Mouse (Mus musculus) hindbrain, embryonic 16.5 days (tissue): Measurements from ENCODE around the gene Gas2l2. TPM values are rescaled to one million over a fixed set of nuclear protein-coding genes. Genes with fewer than 3 reads are reported as not detected.

Source experiments
- ATAC-seq: fragments of 200-750 bp; cut with Nextera tagmentation; 2 replicates; pipeline ENCODE4 v1.8.0; 2017; ENCODE audit warnings: moderate TSS enrichment, moderate library complexity
- H3K27ac ChIP-seq: fragments of 300-500 bp; sonication (generic); 2 replicates; pipeline ENCODE4 v1.5.1; 2014; ENCODE audit warnings: low read depth, mild to moderate bottlenecking, control low read depth, low read length, moderate library complexity
- H3K27me3 ChIP-seq: fragments of 300-500 bp; sonication (generic); replicated peaks from 2 replicates; pipeline ENCODE4 v1.6.1; 2014; ENCODE audit warnings: low read length; ENCODE audit not compliant: control insufficient read depth, insufficient read depth
- H3K36me3 ChIP-seq: fragments of 300-500 bp; sonication (generic); 2 replicates; pipeline ENCODE4 v1.6.1; 2014; ENCODE audit warnings: mild to moderate bottlenecking, low read length, moderate library complexity, mixed read lengths; ENCODE audit not compliant: control insufficient read depth, insufficient read depth
- H3K4me1 ChIP-seq: fragments of 300-500 bp; sonication (generic); 2 replicates; pipeline ENCODE4 v1.6.1; 2014; ENCODE audit warnings: low read depth, low read length; ENCODE audit not compliant: control insufficient read depth, insufficient read depth
- H3K4me2 ChIP-seq: fragments of 300-500 bp; sonication (generic); 2 replicates; pipeline ENCODE4 v1.6.1; 2014; ENCODE audit warnings: mild to moderate bottlenecking, low read length, control low read depth, moderate library complexity
- H3K4me3 ChIP-seq: fragments of 300-500 bp; sonication (generic); 2 replicates; pipeline ENCODE4 v1.5.1; 2014; ENCODE audit warnings: mild to moderate bottlenecking, low read length, control low read depth, moderate library complexity
- H3K9ac ChIP-seq: fragments of 300-500 bp; sonication (generic); 2 replicates; pipeline ENCODE4 v1.6.1; 2014; ENCODE audit warnings: low read depth, mild to moderate bottlenecking, control low read depth, low read length, moderate library complexity
- H3K9me3 ChIP-seq: fragments of 300-500 bp; sonication (generic); 2 replicates; pipeline ENCODE4 v1.6.1; 2014; ENCODE audit warnings: mild to moderate bottlenecking, low read length, moderate library complexity; ENCODE audit not compliant: control insufficient read depth
- WGBS: fragments of 180-500 bp; shearing (Covaris S2); extraction: QIAGEN DNeasy Blood & Tissue Kit; methylation state at CpG from one replicate; pipeline ENCODE4 v1.1.7; 2014; 5-methylcytosine and 5-hydroxymethylcytosine counted together
- polyA plus RNA-seq: library from polyadenylated mRNA; unstranded; fragments of >200 nt; fragmentation: Nextera tagmentation; extraction: Ambion mirVana; gene quantifications from 2 replicates; pipeline ENCODE4 v1.2.1, GENCODE M21; 2015

Gene Gas2l2
- 0.92 and 1.2 TPM in 2 replicates for polyA plus RNA-seq

- ATAC-seq: no peak
- WGBS: 58% methylated on average over 5 of the region's 5 CpGs
- Histone ChIP-seq H3K4me1 (no peaks in the 10 kb centered on the region), H3K4me3 (no peak within 1 kb of the TSS), H3K9me3 (no peaks in the 10 kb centered on the region), H3K27ac (no peak within 1 kb of the TSS), H3K36me3 (no peaks in the 10 kb centered on the region), H3K4me2 (peak within 1 kb of the TSS; percentile 5), H3K9ac (no peak within 1 kb of the TSS), H3K27me3 (peaks cover 12% of the 10 kb centered on the region)
Measured at GRCm38 (mm10) chr11:83429355-83429754, at the start of gene Gas2l2. TSS of gene Gas2l2 (minus strand) at chr11:83429455.

- peaks cover 20% of the 10 kb centered on the region for H3K4me1 ChIP-seq
- H3K4me3 ChIP-seq: peak overlapping the region; percentile 88
- no peaks in the 10 kb centered on the region; the same call in 1 of the 2 replicates for H3K27me3 ChIP-seq
- H3K9me3 ChIP-seq: no peaks in the 10 kb centered on the region
- H3K4me2 ChIP-seq: peak overlapping the region; percentile 88
- under 1% methylated on average over 45 of the region's 52 CpGs for WGBS
- peak overlapping the region; percentile 99 for H3K27ac ChIP-seq
- peak overlapping the region; percentile 95 for H3K9ac ChIP-seq
- 0 out of 2 replicates have a peak, but pooled peaks cover 3% of the 10 kb centered on the region for H3K36me3 ChIP-seq
- ATAC-seq: peak; percentile 89
Measured at GRCm38 (mm10) chr11:83473235-83474016, 44.2 kb upstream of the Gas2l2 start.

GRCm38 (mm10) chr11:83472324-83473234 lies 43.3 kb upstream of the Gas2l2 start, which contains the start of gene Taf15:
TSS of gene Taf15 (plus strand) at chr11:83473086.
- WGBS: under 1% methylated on average over 64 of the region's 66 CpGs
- Histone ChIP-seq H3K36me3 (0 out of 2 replicates have a peak, but pooled peaks cover 3% of the 10 kb centered on the region), H3K4me2 (peak within 1 kb of the TSS; percentile 88), H3K4me1 (peaks cover 20% of the 10 kb centered on the region), H3K9ac (peak within 1 kb of the TSS; percentile 95), H3K27ac (peak within 1 kb of the TSS; percentile 99), H3K4me3 (peak within 1 kb of the TSS; percentile 88), H3K9me3 (no peaks in the 10 kb centered on the region), H3K27me3 (no peaks in the 10 kb centered on the region; the same call in 1 of the 2 replicates)
- peak; percentile 99 for ATAC-seq

DNA sequence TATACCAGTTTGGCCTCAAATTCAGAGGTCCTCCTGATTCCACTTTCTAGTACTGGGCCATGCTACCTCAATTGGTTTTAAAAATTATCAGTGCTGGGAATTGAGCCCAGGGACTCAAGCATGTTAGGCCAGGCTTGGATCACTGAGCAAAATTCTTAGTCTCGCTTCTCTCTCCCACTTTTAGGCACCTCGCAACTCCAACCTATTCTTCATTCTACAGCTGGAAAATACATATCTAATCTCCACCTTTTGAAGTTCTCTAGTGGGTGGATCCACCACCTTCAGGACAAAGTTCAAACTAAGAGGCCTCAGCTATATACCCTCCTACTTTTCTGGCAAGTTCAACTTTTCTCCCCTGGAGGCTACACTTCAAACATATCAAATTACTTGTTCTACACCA lies 42.5 kb upstream of the Gas2l2 start:
- Histone ChIP-seq H3K9me3 (no peaks in the 10 kb centered on the region), H3K9ac (no peak overlapping the region), H3K4me2 (peak overlapping the region; percentile 74), H3K36me3 (0 out of 2 replicates have a peak, but pooled peaks cover under 1% of the 10 kb centered on the region), H3K4me3 (no peak overlapping the region), H3K4me1 (peaks cover 20% of the 10 kb centered on the region), H3K27me3 (no peaks in the 10 kb centered on the region; the same call in 1 of the 2 replicates), H3K27ac (no peak overlapping the region)
- WGBS: 88% methylated on average over 2 of the region's 2 CpGs
- ATAC-seq: no peak

GRCm38 (mm10) chr11:83468765-83469164 lies 39.5 kb upstream of the Gas2l2 start:
- no peak for ATAC-seq
- H3K4me1 ChIP-seq: peaks cover 10% of the 10 kb centered on the region
- H3K27ac ChIP-seq: no peak overlapping the region
- no peak overlapping the region for H3K4me3 ChIP-seq
- no peak overlapping the region for H3K4me2 ChIP-seq
- 89% methylated on average over 3 of the region's 3 CpGs for WGBS
- H3K27me3 ChIP-seq: no peaks in the 10 kb centered on the region; the same call in 1 of the 2 replicates
- H3K9me3 ChIP-seq: no peaks in the 10 kb centered on the region
- H3K9ac ChIP-seq: no peak overlapping the region
- no peaks in the 10 kb centered on the region for H3K36me3 ChIP-seq

DNA sequence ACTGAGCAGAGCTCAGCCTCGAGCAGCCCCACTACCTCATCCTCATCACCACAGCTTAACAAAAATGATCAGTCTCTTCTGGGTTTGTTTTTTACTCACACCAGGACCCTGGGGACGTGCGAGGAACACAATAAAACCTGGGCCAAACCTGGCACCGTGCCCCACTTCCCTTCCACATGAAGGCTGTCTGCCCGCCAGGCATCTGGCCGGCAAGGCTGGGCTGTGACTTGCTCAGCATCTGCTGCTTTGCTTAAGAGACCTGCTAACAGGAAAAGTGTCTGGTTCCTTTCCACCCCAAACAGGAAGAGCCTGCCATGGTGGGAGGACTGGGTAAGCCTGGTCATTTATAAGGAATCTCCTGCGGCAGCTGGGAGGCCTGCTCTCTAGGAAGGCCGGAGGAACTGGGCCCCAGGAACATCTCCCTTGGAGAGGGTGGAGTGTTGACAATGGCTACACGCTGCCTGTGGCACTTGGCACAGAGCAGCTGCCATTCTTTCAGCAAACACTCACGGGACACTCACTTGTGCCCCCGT lies 37.9 kb upstream of the Gas2l2 start:
- 39% methylated on average over 11 of the region's 11 CpGs for WGBS
- H3K4me3 ChIP-seq: no peak overlapping the region
- H3K4me1 ChIP-seq: peaks cover 17% of the 10 kb centered on the region
- H3K36me3 ChIP-seq: no peaks in the 10 kb centered on the region
- peak; percentile 63 for ATAC-seq
- no peaks in the 10 kb centered on the region for H3K9me3 ChIP-seq
- no peak overlapping the region for H3K9ac ChIP-seq
- no peak overlapping the region; the same call in none of the 2 replicates for H3K27ac ChIP-seq
- no peak overlapping the region for H3K4me2 ChIP-seq
- no peaks in the 10 kb centered on the region; the same call in 1 of the 2 replicates for H3K27me3 ChIP-seq

DNA sequence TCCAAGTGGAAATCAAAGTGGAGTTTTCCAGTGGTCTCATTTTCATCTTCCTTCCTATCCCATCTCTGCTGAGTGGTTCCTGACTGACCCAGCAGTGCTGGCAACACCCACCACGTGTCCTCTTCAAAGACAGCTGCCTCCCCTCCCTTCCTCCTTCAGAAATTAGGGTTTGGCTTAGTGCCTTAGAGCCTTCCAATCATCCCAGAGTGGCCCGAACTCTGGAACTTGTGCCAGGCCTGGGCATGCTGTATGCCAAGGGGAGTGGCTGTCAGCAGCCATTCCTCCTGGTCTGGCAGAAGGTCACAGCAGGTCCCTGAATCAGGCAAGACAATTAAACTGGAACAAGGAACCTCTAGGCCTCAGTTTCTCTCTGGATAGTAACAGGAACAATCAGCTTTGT lies 36.7 kb upstream of the Gas2l2 start:
- ATAC-seq: peak; percentile 65
- no peak overlapping the region for H3K4me3 ChIP-seq
- no peaks in the 10 kb centered on the region for H3K36me3 ChIP-seq
- H3K27ac ChIP-seq: peak overlapping the region; percentile 31; the same call in 1 of the 2 replicates
- H3K27me3 ChIP-seq: peaks cover 5% of the 10 kb centered on the region
- no peak overlapping the region for H3K4me2 ChIP-seq
- H3K9ac ChIP-seq: no peak overlapping the region
- 19% methylated on average over 2 of the region's 2 CpGs for WGBS
- no peaks in the 10 kb centered on the region for H3K9me3 ChIP-seq
- peaks cover 13% of the 10 kb centered on the region for H3K4me1 ChIP-seq

DNA sequence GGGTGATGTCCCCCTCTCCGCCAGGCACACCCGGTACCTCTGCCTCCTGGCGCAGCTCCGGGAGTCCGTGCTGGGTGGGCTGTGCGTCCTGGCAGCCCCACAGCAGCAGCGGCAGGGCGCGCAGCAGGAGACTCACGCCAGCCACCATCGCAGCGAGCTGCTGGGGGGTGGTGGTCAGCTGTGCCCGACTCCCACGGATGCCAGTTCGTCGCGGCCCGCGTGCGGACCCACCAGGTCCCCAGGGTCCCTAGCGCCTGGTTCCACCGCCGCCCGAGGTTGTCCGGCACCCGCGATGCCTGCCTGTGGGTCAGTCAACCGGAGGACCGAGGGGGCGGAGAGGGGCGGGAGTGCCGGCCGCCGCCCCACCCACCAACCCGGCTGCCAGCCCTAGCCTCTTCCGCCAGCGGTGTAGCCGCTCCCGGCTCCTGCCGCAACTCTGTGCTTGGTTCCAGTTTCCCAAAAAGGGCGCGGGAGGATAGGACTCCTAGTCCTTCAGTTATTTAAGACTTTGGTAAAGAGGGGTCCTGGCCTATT lies 33.5 kb upstream of the Gas2l2 start, which contains the start of gene Mmp28:
Gene Mmp28 (minus strand): TSS at position 361 of the 534 bp plus-strand sequence.
- ATAC-seq: peak; percentile 62

More for the DNA sequence above, 33.5 kb upstream of the Gas2l2 start, which contains the start of gene Mmp28:
- Histone ChIP-seq H3K27ac (no peak within 1 kb of the TSS; the same call in 1 of the 2 replicates), H3K9ac (peak within 1 kb of the TSS; percentile 71), H3K4me3 (peak within 1 kb of the TSS; percentile 65), H3K4me1 (peaks cover 13% of the 10 kb centered on the region), H3K36me3 (no peaks in the 10 kb centered on the region), H3K27me3 (peaks cover 5% of the 10 kb centered on the region), H3K9me3 (no peaks in the 10 kb centered on the region), H3K4me2 (peak within 1 kb of the TSS; percentile 96)
- under 1% methylated on average over 29 of the region's 42 CpGs for WGBS
